Mouse (Mus musculus): ENCODE results near the gene Rpl27. TPM values are rescaled to one million over a fixed set of nuclear protein-coding genes. Genes with fewer than 3 reads are reported as not detected.
"Not testable (repeated sequence)": the region's sequence is repeated elsewhere in the genome, so short reads cannot be mapped to it uniquely, and the experiment has no call there.

The Rpl27 gene
- polyA plus RNA-seq, 1 experiment from 2014 or later, result 421 TPM

DNA sequence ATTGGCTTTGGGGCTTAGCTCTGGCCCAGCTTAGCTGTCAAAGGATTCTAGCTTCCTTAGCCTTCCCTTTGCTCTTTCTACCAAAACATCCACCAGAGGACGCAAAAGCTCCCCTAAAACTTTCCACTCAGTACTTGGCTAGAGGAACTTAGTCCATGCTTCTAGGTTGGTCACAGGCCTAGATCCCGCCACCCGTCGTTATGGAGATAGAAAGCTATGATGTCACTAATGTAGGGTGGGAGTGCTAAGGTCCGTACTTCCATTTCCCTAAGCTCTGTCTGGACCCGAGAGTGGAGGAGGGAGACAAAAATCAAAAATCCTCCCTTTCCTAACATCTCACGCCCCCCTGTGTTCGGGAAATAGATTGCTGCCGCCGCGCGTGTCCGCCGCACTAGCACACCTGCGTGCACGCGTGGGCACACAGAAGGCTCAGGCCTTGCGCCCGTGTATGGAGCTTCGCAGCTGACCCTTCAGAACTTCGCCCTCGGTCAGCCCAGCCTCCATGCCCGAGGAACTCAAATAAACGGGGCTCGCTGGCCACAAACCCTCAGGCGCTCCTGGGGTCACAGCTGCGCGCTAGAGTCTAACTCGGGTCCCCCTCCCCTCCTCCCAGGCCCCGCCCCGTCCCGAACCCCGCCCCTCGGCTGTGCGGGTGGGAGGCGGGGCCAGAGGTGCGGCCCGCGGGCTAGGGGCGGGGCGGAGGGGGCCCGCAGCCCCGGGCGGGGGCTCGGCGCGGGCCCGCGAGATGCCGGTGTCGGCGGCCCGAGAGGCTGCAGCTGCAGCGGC lies 25.6 kb downstream of the Rpl27 start:
- no peaks in the 10 kb centered on the region for H3K27me3 ChIP-seq (ENCODE audit: insufficient read depth, low read length)
- no peaks in the 10 kb centered on the region for H3K9me3 ChIP-seq (ENCODE audit: low read depth, low read length)
- WGBS, result under 1% methylated on average over 54 of the region's 54 CpGs
- H3K4me1 ChIP-seq (ENCODE audit: insufficient read depth), result no peaks in the 10 kb centered on the region; the same call in 1 of the 2 replicates
- peak overlapping the region; percentile 60 for H3K9ac ChIP-seq
- H3K4me2 ChIP-seq, result peak overlapping the region; percentile 98
- DNase-seq (peak; percentile 83), ATAC-seq (ENCODE audit: insufficient read depth) (peak; percentile 69)
- TF ChIP-seq CTCF (IDR thresholded peaks at IDR 0.05; ENCODE audit: low read depth), result peak; percentile 45
- peak overlapping the region; percentile 77 for H3K4me3 ChIP-seq (ENCODE audit: low read depth, low read length)
- 0 out of 2 replicates have a peak, but pooled peaks cover under 1% of the 10 kb centered on the region for H3K36me3 ChIP-seq (ENCODE audit: insufficient read depth)
- no peak overlapping the region for H3K27ac ChIP-seq (ENCODE audit: low read depth)

DNA sequence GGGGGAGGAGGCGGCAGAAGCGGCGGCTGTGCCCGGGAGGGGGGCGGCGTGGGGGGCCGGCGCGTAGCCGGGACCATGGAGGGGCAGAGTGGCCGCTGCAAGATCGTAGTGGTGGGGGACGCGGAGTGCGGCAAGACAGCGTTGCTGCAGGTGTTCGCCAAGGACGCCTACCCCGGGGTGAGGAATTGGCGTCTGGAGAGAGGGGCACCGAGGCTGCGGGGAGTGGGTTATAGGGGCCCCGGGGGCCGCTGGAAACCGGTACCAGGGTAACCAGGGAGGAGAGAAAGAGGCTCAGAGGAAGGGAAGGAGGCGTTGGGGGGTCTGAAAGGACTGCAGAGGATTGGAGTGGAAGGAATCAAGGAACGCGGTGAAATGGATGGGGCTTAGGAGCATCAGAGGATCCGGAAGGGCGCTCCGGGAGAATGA lies 26.2 kb downstream of the Rpl27 start:
- TF ChIP-seq CTCF (IDR thresholded peaks at IDR 0.05; ENCODE audit: low read depth), result no peak
- H3K36me3 ChIP-seq (ENCODE audit: insufficient read depth), result no peaks in the 10 kb centered on the region
- peak overlapping the region; percentile 60 for H3K9ac ChIP-seq
- no peaks in the 10 kb centered on the region for H3K27me3 ChIP-seq (ENCODE audit: insufficient read depth, low read length)
- H3K4me3 ChIP-seq (ENCODE audit: low read depth, low read length), result peak overlapping the region; percentile 77
- no peak overlapping the region for H3K27ac ChIP-seq (ENCODE audit: low read depth)
- ATAC-seq (ENCODE audit: insufficient read depth) (peak; percentile 34), DNase-seq (peak; percentile 44)
- H3K4me1 ChIP-seq (ENCODE audit: insufficient read depth), result no peaks in the 10 kb centered on the region
- WGBS, result under 1% methylated on average over 31 of the region's 31 CpGs
- H3K4me2 ChIP-seq, result peak overlapping the region; percentile 98
- no peaks in the 10 kb centered on the region for H3K9me3 ChIP-seq (ENCODE audit: low read depth, low read length)

GRCm38 (mm10) chr11:101468731-101469130 lies 26.6 kb downstream of the Rpl27 start:
- H3K4me1 ChIP-seq (ENCODE audit: insufficient read depth), result no peaks in the 10 kb centered on the region
- WGBS, result 4% methylated on average over 13 of the region's 13 CpGs
- no peak for TF ChIP-seq CTCF (IDR thresholded peaks at IDR 0.05; ENCODE audit: low read depth)
- no peak for ATAC-seq (ENCODE audit: insufficient read depth)
- peak overlapping the region; percentile 60 for H3K9ac ChIP-seq
- no peak overlapping the region for H3K27ac ChIP-seq (ENCODE audit: low read depth)
- H3K4me3 ChIP-seq (ENCODE audit: low read depth, low read length), result peak overlapping the region; percentile 77
- no peaks in the 10 kb centered on the region for H3K36me3 ChIP-seq (ENCODE audit: insufficient read depth)
- peak overlapping the region; percentile 98 for H3K4me2 ChIP-seq
- DNase-seq, result no peak
- no peaks in the 10 kb centered on the region for H3K27me3 ChIP-seq (ENCODE audit: insufficient read depth, low read length)
- H3K9me3 ChIP-seq (ENCODE audit: low read depth, low read length), result no peaks in the 10 kb centered on the region

- 59% methylated on average over 4 of the region's 4 CpGs for WGBS
- H3K4me3 ChIP-seq (ENCODE audit: low read depth, low read length), result peak overlapping the region; percentile 77
- no peaks in the 10 kb centered on the region for H3K36me3 ChIP-seq (ENCODE audit: insufficient read depth)
- H3K4me1 ChIP-seq (ENCODE audit: insufficient read depth), result no peaks in the 10 kb centered on the region
- ATAC-seq (ENCODE audit: insufficient read depth) (no peak), DNase-seq (no peak)
- H3K9ac ChIP-seq, result no peak overlapping the region
- peak overlapping the region; percentile 98 for H3K4me2 ChIP-seq
- no peak overlapping the region for H3K27ac ChIP-seq (ENCODE audit: low read depth)
- no peaks in the 10 kb centered on the region for H3K9me3 ChIP-seq (ENCODE audit: low read depth, low read length)
- TF ChIP-seq CTCF (IDR thresholded peaks at IDR 0.05; ENCODE audit: low read depth), result no peak
- no peaks in the 10 kb centered on the region for H3K27me3 ChIP-seq (ENCODE audit: insufficient read depth, low read length)
Observed at GRCm38 (mm10) chr11:101469155-101469554, 27.1 kb downstream of the Rpl27 start.

GRCm38 (mm10) chr11:101470206-101470605 lies 28.1 kb downstream of the Rpl27 start:
- TF ChIP-seq CTCF (IDR thresholded peaks at IDR 0.05; ENCODE audit: low read depth), result no peak
- H3K27ac ChIP-seq (ENCODE audit: low read depth), result no peak overlapping the region
- H3K9me3 ChIP-seq (ENCODE audit: low read depth, low read length), result no peaks in the 10 kb centered on the region
- no peak overlapping the region for H3K4me3 ChIP-seq (ENCODE audit: low read depth, low read length)
- no peaks in the 10 kb centered on the region for H3K4me1 ChIP-seq (ENCODE audit: insufficient read depth)
- WGBS, result 49% methylated on average over 7 of the region's 7 CpGs
- no peaks in the 10 kb centered on the region for H3K36me3 ChIP-seq (ENCODE audit: insufficient read depth)
- DNase-seq (no peak), ATAC-seq (ENCODE audit: insufficient read depth) (no peak)
- no peak overlapping the region for H3K4me2 ChIP-seq
- H3K9ac ChIP-seq, result no peak overlapping the region
- H3K27me3 ChIP-seq (ENCODE audit: insufficient read depth, low read length), result no peaks in the 10 kb centered on the region

DNA sequence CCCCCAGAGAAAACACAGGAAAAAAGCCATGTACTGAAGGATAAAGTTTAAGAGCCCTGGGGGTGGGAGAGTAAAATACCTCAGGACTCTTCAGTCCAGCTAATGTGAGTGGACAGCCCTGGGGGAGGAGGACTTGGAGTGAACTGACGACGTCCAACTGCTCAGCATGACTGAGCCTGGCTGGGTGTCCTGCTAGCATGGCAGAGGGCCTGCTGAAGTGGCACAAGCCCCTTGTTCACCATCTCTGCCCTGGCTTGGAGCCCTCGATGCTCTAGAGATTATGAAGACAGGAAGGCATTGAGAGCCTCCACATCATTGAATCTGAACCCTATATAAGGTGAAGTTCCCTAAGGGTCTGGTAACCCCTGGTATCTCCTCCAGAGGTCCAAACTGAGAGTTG lies 29.8 kb downstream of the Rpl27 start:
- H3K27me3 ChIP-seq (ENCODE audit: insufficient read depth, low read length), result no peaks in the 10 kb centered on the region
- H3K9ac ChIP-seq, result no peak overlapping the region
- WGBS, result 47% methylated on average over 3 of the region's 3 CpGs
- H3K4me3 ChIP-seq (ENCODE audit: low read depth, low read length), result no peak overlapping the region
- no peak for ATAC-seq (ENCODE audit: insufficient read depth)
- no peak overlapping the region for H3K4me2 ChIP-seq
- H3K36me3 ChIP-seq (ENCODE audit: insufficient read depth), result no peaks in the 10 kb centered on the region
- TF ChIP-seq CTCF (IDR thresholded peaks at IDR 0.05; ENCODE audit: low read depth), result no peak
- no peak overlapping the region for H3K27ac ChIP-seq (ENCODE audit: low read depth)
- no peak for DNase-seq
- no peaks in the 10 kb centered on the region for H3K4me1 ChIP-seq (ENCODE audit: insufficient read depth)
- no peaks in the 10 kb centered on the region for H3K9me3 ChIP-seq (ENCODE audit: low read depth, low read length)

GRCm38 (mm10) chr11:101472336-101472735 lies 30.2 kb downstream of the Rpl27 start:
- no peaks in the 10 kb centered on the region for H3K9me3 ChIP-seq (ENCODE audit: low read depth, low read length)
- H3K27me3 ChIP-seq (ENCODE audit: insufficient read depth, low read length), result no peaks in the 10 kb centered on the region
- ATAC-seq (ENCODE audit: insufficient read depth) (no peak), DNase-seq (no peak)
- no peaks in the 10 kb centered on the region for H3K36me3 ChIP-seq (ENCODE audit: insufficient read depth)
- no peak overlapping the region for H3K27ac ChIP-seq (ENCODE audit: low read depth)
- WGBS, result 37% methylated on average over 7 of the region's 7 CpGs
- no peak overlapping the region for H3K4me2 ChIP-seq
- H3K4me3 ChIP-seq (ENCODE audit: low read depth, low read length), result no peak overlapping the region
- no peak for TF ChIP-seq CTCF (IDR thresholded peaks at IDR 0.05; ENCODE audit: low read depth)
- no peak overlapping the region for H3K9ac ChIP-seq
- no peaks in the 10 kb centered on the region for H3K4me1 ChIP-seq (ENCODE audit: insufficient read depth)

- H3K9ac ChIP-seq; H3K4me2 ChIP-seq; H3K4me1 ChIP-seq (ENCODE audit: insufficient read depth); H3K9me3 ChIP-seq (ENCODE audit: low read depth, low read length); H3K36me3 ChIP-seq (ENCODE audit: insufficient read depth); H3K27ac ChIP-seq (ENCODE audit: low read depth); ATAC-seq (ENCODE audit: insufficient read depth); H3K4me3 ChIP-seq (ENCODE audit: low read depth, low read length); H3K27me3 ChIP-seq (ENCODE audit: insufficient read depth, low read length); DNase-seq: not testable (repeated sequence)
- 62% methylated on average over 1 of the region's 1 CpGs for WGBS
Observed at GRCm38 (mm10) chr11:101473686-101474085, 31.6 kb downstream of the Rpl27 start.

Data from lung, embryonic 14.5 days (tissue).